Mouse (Mus musculus) c-Kit-positive CD71-negative TER-119-negative erythroid progenitor cells, embryonic 14.5 days (primary cell): ENCODE measurements at regions not wholly inside any gene's neighbourhood (a gene's known extent, or its start where the extent isn't known, plus 50 kb on each side); places are given as distances from the start of the nearest gene placed in this dataset.
A peak's percentile ranks its signal among the peaks of the same experiment; 100 is the strongest.

Experiments
- DNase-seq: peaks from one replicate; pipeline ENCODE4 v3.0.0-alpha.2; 2013; ENCODE audit warnings: low read depth

DNA sequence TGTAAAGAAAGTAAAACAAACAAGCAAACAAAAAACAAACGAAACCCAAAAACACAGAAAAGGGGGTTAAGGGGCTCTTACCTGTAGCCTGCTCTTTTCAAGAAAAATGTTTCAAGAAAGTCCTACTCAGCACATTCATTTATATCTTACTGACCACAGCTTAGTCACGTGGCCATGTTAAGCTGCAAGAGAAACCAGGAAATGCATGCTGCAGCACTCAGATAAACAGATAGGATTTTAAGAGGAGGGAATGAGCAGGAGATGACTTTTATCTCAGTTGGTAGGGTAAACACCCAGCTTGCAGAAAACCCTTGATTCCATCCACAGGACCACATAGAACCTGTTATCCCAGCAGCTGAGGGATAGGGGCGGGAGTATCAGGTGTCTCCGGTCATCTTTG lies 62.9 kb upstream of the Sfmbt2 start:
- no peak for DNase-seq

GRCm38 (mm10) chr2:10309656-10310055 lies 60.7 kb upstream of the Sfmbt2 start:
- DNase-seq: no peak

DNA sequence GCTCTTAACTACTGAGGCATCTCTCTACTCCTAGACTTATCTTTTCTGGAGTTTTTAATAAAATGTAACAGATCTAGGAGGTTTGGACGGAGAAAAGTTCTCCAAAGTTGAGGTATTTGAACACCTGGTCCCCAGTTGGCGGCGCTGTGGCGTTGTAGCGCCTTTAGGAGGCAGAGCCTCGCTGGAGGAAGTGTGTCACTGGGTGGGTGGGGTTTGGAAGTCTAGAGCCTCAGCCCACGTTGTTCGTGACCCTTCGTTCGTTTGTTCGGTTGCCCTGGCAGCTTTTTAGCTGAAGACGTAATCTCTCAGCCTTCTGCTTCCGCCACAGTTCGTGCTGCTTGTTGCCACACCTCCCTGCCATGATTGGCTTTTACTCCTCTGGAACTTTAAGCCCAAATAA lies 58.6 kb upstream of the Sfmbt2 start:
- no peak for DNase-seq

GRCm38 (mm10) chr2:10312398-10312797 lies 57.9 kb upstream of the Sfmbt2 start:
- no peak for DNase-seq

GRCm38 (mm10) chr2:10314251-10315243 lies 55.8 kb upstream of the Sfmbt2 start:
- peak; percentile 39 for DNase-seq

- DNase-seq: no peak
Observed at GRCm38 (mm10) chr2:10316347-10316746, 54.0 kb upstream of the Sfmbt2 start.

DNA sequence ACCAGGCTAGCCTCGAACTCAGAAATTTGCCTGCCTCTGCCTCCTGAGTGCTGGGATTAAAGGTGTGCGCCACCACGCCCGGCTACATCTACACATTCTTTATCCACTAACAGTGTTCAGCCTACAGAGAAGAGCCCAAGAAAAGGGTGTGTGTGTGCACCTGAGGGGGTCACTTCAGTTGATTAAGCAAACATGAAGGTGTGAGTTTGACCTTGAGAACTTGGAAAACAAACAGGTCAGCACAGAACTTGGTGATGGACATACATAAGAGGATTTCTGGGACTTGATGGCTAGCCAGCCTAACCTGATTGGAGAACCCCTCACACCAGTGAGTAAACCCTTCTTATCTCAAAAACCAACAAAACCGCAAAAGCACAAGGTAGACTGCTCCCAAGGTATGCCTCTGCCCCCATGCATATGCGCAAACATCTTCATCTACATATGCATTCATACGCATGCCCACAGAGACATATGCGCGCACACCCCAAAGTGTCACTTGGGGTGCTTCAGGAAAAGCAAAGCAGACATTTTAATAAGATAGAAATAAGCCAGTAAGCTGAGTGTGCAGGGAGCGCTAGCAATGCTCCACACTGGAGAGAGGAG lies 52.0 kb upstream of the Sfmbt2 start:
- no peak for DNase-seq
